Mouse (Mus musculus) urinary bladder, adult 2 months (tissue): ENCODE measurements around the gene Zc2hc1c. TPM values are rescaled to one million over a fixed set of nuclear protein-coding genes. Genes with fewer than 3 reads are reported as not detected.
A peak's percentile ranks its signal among the peaks of the same experiment; 100 is the strongest.
"Not testable (repeated sequence)": the region's sequence is repeated elsewhere in the genome, so short reads cannot be mapped to it uniquely, and the experiment has no call there.

Experiments used
- DNase-seq: peaks from one replicate; pipeline ENCODE4 v3.0.0; 2022; ENCODE audit warnings: low spot score
- polyA plus RNA-seq: library from polyadenylated mRNA; depleted of rRNA; stranded (reverse); fragments of >200 nt; gene quantifications from 2 replicates; pipeline ENCODE4 v1.2.3, GENCODE M21; 2012; rRNA removed

Zc2hc1c gene
- polyA plus RNA-seq, result 1.1 and 1.3 TPM in 2 replicates

DNA sequence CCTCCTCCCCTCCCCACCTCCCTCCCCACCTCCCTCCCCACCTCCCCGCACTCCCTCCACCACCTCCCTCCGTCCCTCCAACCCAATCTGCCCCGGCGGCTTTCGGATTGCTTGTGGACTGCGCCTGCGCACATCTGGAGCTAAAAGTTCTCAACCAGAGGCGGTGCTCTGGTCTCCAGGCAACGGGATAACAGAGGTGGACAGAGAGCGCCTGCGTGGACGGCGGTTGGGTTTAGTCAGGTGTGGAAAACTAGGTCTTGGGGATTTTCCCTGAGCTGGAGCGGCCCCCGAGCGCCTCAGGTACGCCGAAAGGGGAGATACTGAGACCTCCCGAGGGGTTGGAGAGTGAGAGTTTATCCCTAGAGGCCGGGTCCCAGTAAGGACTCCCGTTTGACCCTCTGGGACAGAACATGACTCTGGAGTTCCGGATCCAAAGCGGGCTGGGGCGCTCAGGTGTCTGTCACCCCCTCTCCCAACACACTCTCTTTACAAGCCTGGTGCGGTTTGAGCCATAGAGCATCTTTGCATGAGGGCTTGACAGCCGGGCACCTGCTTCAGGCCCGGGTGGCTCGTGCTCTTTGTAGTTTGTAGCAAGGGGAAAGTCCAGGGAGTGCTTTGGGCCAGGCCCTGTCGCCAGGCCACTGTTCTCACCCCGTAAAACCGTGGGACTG is at the start of gene Zc2hc1c:
Zc2hc1c (plus strand) TSS at position 106 of the 671 bp plus-strand sequence.
- DNase-seq, result peak; percentile 67

DNA sequence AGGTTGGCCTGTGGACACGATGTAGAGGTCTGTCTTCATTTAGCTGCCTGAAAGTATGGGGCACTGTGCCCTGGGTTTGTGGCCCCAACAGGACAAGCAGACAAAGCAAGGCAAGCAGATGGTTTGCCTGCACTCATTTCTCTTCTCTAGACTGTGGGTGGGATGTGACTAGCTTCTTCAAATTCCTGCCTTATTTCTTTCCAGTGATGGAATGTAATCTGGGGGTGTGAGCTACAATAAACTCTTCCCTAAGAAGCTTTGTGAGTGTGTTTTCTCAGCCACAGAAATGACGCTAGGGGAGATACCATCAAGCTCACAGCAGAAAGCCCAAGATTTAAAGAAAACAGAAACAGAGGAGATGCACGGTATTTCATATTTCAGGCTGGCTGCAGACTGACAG is 36.3 kb upstream of the Zc2hc1c start:
- no peak for DNase-seq

DNA sequence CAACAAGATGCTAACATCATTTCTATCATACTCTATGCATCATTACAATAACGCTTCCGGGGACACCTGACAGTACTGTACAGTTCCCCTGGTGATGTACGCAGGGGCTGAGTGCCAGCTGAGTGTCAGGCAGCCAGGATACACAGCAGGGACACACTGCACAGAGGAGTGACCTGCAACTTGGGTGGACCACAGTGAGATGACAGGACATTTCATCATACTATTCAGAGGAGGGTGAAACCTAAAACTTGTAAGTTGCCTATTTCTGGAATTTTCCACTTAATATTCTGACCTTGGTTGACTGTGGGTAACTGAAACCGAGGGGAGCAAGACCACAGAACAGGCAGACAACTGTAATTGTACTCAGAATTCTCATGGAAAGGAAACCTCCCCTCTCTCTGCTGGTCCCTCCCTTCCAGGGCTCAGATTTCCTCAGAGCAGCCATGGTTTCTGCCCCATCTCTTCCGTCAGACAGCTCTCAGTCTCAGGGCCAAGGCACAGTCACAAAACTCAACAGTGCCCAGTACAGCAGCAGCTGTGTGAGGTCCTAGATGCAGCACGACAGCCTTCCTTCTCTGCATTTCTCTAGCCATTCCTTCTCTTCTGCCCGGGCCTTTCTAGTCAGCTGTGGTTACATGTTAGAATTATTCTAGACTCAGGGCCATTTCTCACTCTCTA is 32.2 kb upstream of the Zc2hc1c start:
- DNase-seq, result no peak

DNA sequence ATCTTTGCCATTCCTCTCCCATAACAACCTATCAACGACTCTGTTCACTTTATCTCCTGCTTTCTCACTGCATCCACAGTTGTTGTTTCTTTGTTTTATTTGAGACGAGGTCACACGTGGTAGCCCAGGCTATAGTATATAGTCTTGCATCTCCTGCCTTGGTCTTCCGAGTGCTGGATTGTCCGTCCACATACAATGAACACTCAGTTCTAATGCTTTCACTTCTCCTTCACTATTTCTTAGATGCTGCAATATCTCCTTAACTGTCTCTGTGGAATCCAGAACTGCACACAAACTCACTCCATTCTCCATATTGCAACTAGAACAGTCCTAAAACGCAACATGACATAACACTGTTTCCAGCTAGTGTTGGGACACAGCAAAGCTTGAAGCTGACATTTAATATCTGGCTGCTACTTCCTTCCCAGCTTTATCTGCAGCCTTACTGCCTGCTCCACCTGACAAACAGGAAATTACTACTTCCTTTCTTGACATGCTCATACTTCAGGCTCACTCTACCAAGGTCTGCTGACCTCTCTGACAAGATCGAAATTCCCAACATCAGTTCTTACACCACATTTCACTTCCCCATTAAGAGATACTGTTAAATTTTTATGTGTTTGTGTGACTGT is 31.3 kb upstream of the Zc2hc1c start:
- no peak for DNase-seq

DNA sequence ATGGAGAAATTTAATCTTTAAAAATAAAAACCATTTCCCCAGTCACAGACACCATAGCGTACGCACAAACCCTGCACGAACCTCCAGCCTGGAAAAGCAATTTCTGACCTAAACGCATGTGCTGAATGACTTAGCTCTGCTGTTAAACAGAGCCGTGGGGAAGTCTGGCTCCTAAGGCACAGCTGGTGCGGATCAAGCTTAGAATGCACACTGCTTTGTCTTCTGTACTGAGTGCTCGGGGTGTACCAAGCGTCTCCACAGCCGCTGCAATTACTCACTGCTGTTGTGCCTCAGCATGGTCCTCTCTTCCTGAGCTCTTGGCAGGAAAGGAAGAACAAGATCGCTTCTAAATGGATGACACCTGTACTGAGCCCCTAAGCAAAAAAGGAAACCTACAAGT is 25.9 kb upstream of the Zc2hc1c start:
- DNase-seq, result no peak

DNA sequence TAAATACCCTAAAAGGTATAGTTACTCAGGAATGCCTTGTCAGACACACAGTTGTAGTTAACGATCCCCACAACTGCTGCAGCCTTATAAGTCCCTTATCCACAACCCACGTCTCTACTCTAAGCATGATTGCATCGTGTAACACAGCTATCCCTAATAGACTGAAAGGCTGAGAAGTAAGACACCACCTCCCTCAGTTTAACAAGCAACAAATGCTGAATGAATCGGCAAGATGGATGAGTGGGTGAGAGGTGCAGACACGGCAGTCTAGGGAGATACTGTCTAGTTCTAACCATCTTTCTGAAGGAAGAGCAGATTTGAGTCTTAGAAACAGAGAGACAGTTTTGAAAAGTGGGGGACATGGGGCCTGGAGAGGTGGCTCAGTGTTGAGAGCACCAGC is 25.2 kb upstream of the Zc2hc1c start:
- DNase-seq, result no peak

DNA sequence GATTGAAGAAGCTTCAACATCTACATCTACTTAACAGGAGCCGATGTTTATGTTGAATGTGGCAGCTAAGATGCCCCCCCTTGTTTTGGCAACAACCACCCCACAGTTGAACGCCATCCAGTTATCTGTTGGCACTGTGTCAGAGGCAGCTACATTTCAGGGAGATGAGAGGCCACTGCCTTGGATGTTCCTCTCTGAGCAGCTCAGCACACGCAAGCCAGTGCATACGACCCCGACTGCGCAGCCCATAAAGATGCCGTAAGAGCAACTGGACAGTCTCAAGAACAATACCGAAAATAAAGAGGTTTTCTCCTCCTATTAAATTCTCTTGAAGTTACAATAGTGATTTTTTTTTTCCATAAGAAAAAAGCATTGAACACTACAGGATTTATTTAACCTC is 23.9 kb upstream of the Zc2hc1c start:
- DNase-seq, result no peak

DNA sequence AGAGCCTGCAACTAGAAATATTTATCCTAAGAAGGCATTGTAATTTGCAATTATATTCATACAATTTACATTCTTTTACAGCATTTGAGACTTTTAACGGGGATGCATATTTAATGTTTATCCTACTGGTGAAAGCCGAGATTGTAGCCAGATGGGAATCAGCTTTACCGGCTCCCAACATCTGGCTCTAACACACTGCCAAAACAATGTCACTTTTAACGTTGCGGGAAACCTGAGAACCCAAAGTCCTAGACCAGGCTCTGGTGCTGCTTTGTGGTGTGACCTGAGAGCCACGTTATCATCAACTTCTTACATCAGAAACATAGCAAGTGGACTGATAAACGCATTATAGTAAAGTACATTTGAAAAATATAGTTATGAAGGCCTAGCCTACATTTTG is 23.5 kb upstream of the Zc2hc1c start:
- DNase-seq, result no peak

DNA sequence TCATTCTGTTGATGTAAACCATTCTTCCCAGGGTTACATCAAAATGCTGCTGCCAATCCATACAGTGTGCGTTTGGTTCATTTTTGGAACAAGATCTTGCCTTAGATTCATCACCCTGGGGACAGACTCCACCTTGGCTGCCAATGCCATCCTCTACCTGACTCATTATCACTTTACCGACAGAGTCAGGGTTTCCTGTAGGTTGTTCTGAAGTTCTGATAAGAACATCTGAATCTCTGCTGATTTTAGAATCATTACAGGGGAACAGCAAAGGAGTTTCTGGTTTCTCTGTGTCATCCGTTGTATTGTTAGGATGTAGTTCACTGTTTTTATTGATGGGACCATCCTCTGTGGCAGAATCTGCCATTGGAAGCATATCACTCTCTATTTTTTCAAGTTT is 22.1 kb upstream of the Zc2hc1c start:
- DNase-seq, result no peak

DNA sequence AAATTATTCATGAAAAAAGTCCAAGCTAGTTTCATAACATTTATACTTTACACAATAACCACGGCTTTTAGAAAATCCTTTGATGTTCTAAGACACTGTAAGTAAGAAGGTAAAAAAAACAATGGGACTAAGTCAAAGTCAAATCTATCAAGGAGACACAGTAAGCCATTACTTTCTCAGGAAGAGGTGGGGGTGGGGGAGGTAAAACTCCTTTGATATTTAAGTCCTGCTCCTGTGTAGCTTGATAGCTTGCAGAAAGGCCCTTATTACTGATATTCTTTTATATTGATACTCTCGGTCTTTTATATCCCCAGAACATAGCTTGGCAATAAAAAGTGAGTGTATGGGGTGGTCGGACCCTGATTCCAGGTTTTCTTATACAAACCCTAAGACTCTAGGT is 18.6 kb upstream of the Zc2hc1c start:
- DNase-seq, result no peak

DNA sequence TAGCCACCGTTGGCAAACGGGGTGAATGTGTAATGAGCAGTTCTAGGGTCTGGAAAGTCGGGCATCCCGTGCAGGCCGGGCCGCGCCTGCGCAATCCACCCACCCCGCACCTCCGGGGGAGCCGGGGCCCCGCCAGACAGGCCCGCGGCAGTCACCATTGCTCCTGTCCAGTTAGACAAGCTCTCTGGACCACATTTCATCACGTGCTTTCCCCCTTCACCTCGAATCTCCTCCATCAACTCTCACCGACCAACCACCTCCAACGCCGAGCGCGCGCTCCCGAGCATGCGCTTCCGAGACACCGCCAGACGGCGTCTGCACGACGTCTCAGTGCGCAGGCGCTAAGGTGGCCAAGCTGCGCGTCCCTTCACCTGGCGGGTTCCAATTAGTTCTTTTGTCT is 18.1 kb upstream of the Zc2hc1c start, which contains the start of gene Mlh3:
Mlh3 (minus strand) TSS at position 281 of the 400 bp plus-strand sequence.
- peak; percentile 69 for DNase-seq

DNA sequence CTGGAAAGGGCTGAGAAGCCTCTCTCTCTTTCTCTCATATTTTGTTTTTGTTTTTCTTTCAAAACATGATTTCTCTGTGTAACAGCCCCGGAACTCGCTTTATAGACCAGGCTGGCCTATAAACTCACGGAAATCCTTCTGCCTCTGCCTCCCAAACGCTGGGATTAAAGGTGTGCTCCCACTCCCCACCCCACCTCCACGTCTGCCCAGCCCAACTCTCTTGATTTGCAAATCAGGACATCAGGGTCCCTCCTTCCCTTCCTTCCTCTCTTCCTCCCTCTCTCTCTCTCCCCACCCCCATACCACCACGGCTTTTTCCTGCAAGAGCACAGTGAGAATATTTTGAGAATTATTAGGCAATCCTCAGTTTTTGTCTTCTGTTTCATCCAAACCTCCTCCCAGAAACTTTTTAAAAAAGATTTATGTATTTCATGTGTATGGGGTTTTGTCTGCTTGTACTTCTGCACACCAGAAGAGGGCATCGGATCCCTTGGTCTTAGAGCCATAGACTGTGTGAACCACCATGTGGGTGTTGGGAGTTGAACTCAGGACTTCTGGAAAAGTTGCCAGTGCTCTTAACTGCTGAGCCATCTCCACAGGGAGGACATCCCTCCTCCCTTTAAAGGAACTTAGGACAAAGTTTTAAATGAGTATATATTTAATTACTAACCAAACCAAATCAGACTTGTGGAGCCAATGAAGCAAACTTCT is 17.1 kb upstream of the Zc2hc1c start:
- DNase-seq, result no peak

DNA sequence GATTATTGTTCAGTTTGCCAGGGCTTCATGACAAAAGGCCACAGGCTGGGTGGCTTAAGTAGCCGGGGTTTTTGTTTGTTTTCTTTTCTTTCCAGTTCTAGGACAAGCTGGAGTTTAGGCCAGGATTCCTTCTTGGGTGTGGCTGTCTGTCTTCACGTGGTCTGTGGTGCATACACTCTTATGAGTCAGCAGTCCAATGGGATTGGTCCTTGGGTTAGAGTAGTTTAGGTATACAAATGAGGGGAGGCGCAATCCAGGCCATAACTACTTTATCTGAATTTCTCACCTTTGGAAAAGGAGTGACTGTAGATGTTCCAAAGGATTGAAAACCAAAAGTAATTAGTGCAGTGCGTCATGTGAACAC is 16.6 kb upstream of the Zc2hc1c start:
- DNase-seq, result no peak

DNA sequence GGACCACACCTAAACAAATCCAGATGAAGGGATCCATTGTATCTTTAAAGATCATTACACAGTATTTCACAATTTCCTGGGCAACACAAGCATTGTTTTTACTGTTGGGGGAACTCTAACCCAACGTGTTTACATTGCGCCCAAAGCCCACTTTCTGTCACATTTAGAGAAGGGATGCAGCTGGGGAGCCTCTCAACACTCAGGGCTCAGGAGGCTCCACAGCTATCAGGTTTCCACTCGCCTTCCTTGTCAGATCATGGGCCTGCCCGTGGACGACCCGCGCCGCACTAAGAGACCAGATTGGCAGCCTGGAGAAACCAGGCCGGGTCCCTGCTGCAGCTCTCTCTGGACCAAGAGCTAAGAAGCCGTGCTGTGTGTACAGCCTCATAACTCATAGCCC is 14.9 kb upstream of the Zc2hc1c start:
- DNase-seq, result no peak

DNA sequence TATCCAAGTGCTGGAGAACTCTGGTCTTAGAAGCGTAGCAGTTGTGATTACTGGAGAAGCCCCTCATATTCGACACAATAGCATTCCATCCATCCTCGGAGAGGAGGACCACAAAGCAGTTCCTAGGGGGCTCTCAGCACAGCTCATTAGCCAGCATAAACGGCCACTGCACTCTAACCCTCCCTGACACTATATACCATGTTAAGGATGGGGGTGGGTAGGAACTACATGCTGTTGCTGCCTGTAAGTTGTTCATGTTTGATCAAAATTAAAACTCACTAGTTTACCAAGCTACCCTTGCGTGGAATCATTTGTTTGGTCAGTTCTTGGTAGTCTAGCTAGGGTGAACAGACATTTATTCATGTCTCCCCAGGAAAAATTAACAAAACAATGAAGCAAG is 12.1 kb upstream of the Zc2hc1c start:
- DNase-seq, result no peak

DNA sequence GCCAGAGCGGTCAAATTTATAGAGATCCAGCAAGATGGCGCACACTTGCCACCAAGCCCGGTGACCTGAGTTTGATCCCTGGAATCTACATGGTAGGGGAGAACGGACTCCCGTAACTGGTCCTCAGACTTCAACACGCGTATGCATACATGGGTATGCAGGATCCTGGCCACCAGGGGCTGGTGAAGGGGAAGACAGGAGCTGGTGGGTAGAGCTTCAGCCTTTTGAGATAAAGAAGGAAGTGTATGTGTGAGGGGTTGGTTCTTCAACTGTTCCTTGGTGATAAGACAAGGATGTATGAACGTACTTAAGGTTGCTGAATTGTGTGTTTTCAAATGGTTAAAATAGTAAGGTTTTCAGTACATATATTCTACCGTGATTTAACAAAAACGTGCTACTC is 9.5 kb upstream of the Zc2hc1c start:
- DNase-seq, result no peak

DNA sequence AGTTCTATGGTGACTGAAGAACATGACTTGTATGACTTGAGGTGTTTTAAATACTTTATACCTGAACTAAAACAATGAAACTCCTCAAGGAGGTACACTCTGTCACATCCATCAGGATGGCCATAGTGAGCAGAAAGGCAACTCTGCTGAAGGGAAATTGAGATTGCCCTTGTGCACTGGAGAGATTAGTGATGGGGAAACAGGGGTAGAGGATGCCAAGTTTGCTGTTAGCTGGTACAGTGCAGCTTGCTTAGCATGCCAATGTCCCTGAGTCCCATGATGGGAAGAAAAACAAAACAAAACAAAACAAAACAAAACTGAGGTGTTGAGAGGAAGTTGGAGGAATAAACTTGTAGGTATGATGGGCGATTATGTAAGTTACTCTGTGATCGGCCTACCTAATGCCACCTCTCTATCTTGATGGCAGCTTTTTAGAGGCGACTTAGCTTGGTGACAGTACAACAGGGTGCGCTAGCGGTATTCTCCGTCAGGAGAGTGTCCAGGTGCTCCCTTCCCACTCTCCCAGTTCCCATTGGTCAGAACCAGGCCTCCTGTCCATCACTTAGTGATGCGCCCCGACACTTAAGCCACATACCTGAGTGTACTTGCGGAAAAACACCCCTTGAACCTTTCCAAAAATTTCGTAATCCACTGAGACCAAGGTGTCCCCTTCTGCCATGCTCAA is 8.9 kb upstream of the Zc2hc1c start:
- DNase-seq, result no peak

DNA sequence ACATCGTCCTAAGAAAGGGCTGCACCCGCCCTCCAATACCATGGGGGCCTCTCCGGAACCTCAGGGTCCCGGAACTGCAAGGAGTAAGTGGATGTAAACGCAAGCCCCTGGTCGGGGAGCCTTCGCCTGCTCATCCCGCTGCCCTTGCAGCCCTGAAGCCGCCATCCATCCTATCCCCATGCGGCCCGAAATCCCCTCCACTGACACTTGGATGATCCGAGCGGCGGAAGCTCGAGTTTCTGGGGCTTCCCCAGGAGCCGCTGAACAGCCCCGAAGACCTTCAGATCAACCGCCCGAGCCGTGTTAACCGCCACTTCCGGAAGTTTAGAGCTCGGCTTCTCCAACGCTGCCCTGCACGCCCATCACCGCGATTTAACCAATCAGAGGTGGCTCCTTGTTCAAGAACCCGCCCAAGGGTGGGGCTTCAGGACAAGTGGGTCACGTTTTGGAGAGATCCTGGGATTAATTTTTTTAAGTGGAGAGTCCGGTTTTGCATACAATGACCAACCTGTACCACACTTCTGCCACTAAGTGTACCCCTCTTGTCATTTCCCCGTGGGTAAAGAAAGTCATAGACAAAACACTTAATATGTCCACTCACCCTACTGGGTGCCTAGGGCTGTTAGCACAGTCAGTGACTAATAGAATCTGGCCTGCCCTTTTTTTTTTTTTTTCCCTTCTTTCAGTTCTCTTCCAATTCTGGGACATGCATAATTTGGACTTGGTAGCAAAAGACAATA is 8.1 kb upstream of the Zc2hc1c start:
- peak; percentile 82 for DNase-seq

DNA sequence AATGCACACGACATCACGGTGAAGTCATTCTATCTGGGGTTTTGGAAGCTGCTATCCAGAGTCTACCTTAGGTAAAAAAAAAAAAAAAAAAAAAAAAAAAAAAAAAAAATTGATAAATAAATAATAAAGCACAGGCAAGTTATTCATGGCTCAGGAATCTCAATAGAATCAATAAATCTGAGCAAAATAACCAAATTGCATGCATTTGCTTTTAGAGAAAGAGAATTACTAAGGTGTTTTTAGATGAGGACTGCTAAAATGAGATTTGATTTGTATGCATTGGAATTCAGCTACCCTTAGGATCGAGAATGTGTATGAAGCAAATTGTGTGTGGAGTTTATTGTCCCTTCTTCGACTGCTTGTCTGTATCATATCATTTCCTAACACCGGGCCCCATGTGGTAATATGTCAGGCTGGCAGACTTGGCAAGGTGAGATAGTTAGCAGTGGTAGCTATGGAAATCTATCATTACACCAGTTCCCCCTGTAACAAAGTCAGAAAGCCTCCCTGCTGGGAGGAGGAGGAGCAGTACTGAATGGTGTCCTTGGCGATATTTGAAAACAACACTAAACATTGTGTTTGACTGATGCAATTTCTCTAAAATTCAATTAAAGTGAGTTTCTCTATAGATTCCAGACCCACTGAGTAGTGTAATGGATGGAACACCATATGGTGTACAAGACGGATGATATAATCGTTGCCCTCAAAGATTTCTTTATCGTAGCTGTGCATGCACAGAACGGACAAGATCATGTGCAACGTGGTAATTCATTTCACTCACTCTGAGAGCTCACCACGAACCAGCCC is 7.3 kb upstream of the Zc2hc1c start:
- DNase-seq, result no peak

DNA sequence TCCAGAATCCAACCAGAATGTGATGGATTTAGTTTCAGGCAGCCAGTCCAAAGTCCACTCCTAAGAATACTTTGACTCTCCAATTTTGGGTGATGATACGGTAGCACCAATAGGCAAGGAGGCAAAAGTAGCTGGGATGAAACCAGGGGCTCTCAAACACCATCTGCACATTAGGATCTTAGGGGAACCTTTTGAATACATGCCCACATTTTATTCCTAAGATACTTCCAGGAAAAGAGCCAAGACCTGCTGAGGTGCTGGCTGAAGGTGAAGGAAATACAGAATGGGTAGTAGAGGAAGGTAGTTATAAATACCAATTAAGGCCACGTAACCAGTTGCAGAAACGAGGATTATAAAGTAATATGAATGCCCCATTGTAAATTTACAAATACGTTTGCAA is 6.6 kb upstream of the Zc2hc1c start:
- not testable (repeated sequence) for DNase-seq
